Mouse (Mus musculus) yolk sac, embryonic 10.5 days (tissue): ENCODE measurements around the gene Gm10487.
"Not testable (repeated sequence)": the region's sequence is repeated elsewhere in the genome, so short reads cannot be mapped to it uniquely, and the experiment has no call there.

ENCODE experiments used
- DNase-seq: peaks from one replicate; pipeline ENCODE4 v3.0.0-alpha.2; 2017; ENCODE audit warnings: low spot score

The Gm10487 gene

GRCm38 (mm10) chrX:30843369-30843768, at the start of gene Gm10487:
TSS of gene Gm10487 (minus strand) at chrX:30843469.
- DNase-seq = not testable (repeated sequence)
